Mouse (Mus musculus): Measurements from ENCODE around the gene Fam214a. TPM values are rescaled to one million over a fixed set of nuclear protein-coding genes. Genes with fewer than 3 reads are reported as not detected.

Fam214a gene
- total RNA-seq, 4 experiments from 2014 or later: 42.1 to 49.9 (median 43.5) TPM

GRCm38 (mm10) chr9:75077191-75077590 lies 124.5 kb downstream of the Fam214a start:
- DNase-seq (ENCODE audit: low spot score in 2 of 2): no peak

Other genes starting within 250 kb of the Fam214a start
- under 1 TPM; 0.08 to 0.21 (median 0.18) TPM for gene Onecut1, start 91.0 kb upstream of the Fam214a start, total RNA-seq (2022)
- gene Arpp19, start 84.7 kb downstream of the Fam214a start, total RNA-seq (2022): 100 to 1,000 TPM; 449 to 488 (median 466) TPM
- 100 to 1,000 TPM; 288 to 326 (median 308) TPM for gene Myo5a, start 118.1 kb downstream of the Fam214a start, total RNA-seq (2022)

All from left cerebral cortex, adult 8-10 months (tissue).